Mouse (Mus musculus): ENCODE results near the gene Tenm4.

Tenm4 gene

GRCm38 (mm10) chr7:96878511-96879276 lies 707.6 kb downstream of the Tenm4 start:
- DNase-seq, result no peak

GRCm38 (mm10) chr7:96879593-96879992 lies 708.5 kb downstream of the Tenm4 start:
- no peak for DNase-seq

GRCm38 (mm10) chr7:96880221-96880944 lies 709.3 kb downstream of the Tenm4 start:
- DNase-seq, result no peak

GRCm38 (mm10) chr7:96883297-96883696 lies 712.3 kb downstream of the Tenm4 start:
- no peak for DNase-seq

- no peak for DNase-seq
Measured at GRCm38 (mm10) chr7:96887088-96887654, 716.1 kb downstream of the Tenm4 start.

GRCm38 (mm10) chr7:96889061-96890034 lies 718.3 kb downstream of the Tenm4 start:
- no peak for DNase-seq

GRCm38 (mm10) chr7:96890035-96890621 lies 719.1 kb downstream of the Tenm4 start:
- peak; percentile 46 for DNase-seq

- no peak for DNase-seq
Measured at GRCm38 (mm10) chr7:96890987-96891386, 719.9 kb downstream of the Tenm4 start.

- DNase-seq, result no peak
Measured at GRCm38 (mm10) chr7:96899036-96899569, 728.1 kb downstream of the Tenm4 start.

GRCm38 (mm10) chr7:96902183-96902582 lies 731.1 kb downstream of the Tenm4 start:
- DNase-seq, result no peak

GRCm38 (mm10) chr7:96903088-96903985 lies 732.3 kb downstream of the Tenm4 start:
- DNase-seq, result no peak

- DNase-seq, result no peak
Measured at GRCm38 (mm10) chr7:96904442-96904841, 733.4 kb downstream of the Tenm4 start.

- no peak for DNase-seq
Measured at GRCm38 (mm10) chr7:96904936-96905335, 733.9 kb downstream of the Tenm4 start.

- no peak for DNase-seq
Measured at GRCm38 (mm10) chr7:96905422-96905821, 734.4 kb downstream of the Tenm4 start.

- no peak for DNase-seq
Measured at GRCm38 (mm10) chr7:96906216-96906615, 735.2 kb downstream of the Tenm4 start.

GRCm38 (mm10) chr7:96907971-96908680 lies 737.1 kb downstream of the Tenm4 start:
- no peak for DNase-seq

GRCm38 (mm10) chr7:96909856-96910255 lies 738.8 kb downstream of the Tenm4 start:
- DNase-seq, result no peak

GRCm38 (mm10) chr7:96910310-96910960 lies 739.4 kb downstream of the Tenm4 start:
- DNase-seq, result no peak

GRCm38 (mm10) chr7:96914031-96914430 lies 743.0 kb downstream of the Tenm4 start:
- peak; percentile 89 for DNase-seq

Data from embryo, embryonic 11 days (tissue).